Mouse (Mus musculus) embryonic stem cell, embryonic (primary cell): ENCODE measurements around the gene Eif4a3.

ENCODE experiments used
- CTCF ChIA-PET, 4 experiments: fragments of 300-600 bp in 2 of 4; fragments of 350-600 bp in 2 of 4; sonication (Branson Sonifier 250); formaldehyde crosslinking; loops; one replicate each; lab custom pipeline; 2022; ENCODE audit warnings: inconsistent platforms in 2 of 4; lab: Charles Lee
- POLR2A ChIA-PET, 4 experiments: fragments of 300-600 bp in 2 of 4; fragments of 350-600 bp in 2 of 4; sonication (Branson Sonifier 250); formaldehyde crosslinking; loops; one replicate each; lab custom pipeline; 2022; ENCODE audit warnings: antibody characterized with exemption in 4 of 4, inconsistent platforms in 1 of 4; lab: Charles Lee

The Eif4a3 gene

GRCm38 (mm10) chr11:119299391-119300245 lies at the start of gene Eif4a3:
TSS of gene Eif4a3 (minus strand) at chr11:119300089.
- POLR2A ChIA-PET = interaction anchor here (0.6 to 3.3 kb wide), 49 partner anchors 9 to 1050 kb away, joined by 3 to 10 read pairs (median 3); partner anchors contain the start of genes Gaa (in 2 of the 4), Baiap2 (in 1 of the 4), Cbx4 (in 1 of the 4) and Chmp6 (in 1 of the 4)
- CTCF ChIA-PET = interaction anchor here (0.6 to 2.0 kb wide), 9 partner anchors 23 to 610 kb away, joined by 3 to 10 read pairs (median 4); no protein-coding TSS in a partner anchor

- CTCF ChIA-PET = no interaction called here
- POLR2A ChIA-PET = interaction anchor here in 2 of 4 experiments (0.6 to 1.6 kb wide), 3 partner anchors 12 to 32 kb away, joined by 3 to 4 read pairs (median 3); no protein-coding TSS in a partner anchor
Measured at GRCm38 (mm10) chr11:119347125-119347524, 47.2 kb upstream of the Eif4a3 start.

DNA sequence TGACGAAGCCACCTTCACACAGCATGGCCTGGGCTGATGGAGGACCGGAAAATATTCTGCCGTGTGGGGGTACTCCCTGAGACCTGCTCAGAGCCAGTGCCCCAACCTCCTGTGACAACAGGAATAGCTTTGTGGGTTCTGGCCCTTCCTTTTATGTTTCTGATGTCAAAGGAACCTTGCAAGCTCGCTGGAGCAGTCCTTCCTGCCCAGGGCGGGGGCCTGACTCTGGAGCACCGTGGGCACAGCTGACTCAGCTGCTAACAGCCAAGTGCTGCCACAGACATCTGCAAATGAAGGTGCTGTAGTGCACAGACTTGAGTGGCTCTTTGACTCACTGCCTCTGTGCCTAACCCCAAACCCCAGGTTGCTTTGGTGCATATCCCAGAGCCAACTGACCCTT lies 45.0 kb upstream of the Eif4a3 start:
- POLR2A ChIA-PET = interaction anchor here in 2 of 4 experiments (1.5 to 2.1 kb wide), 2 partner anchors 10 to 11 kb away, joined by 7 read pairs; partner anchors contain the start of genes Sgsh (in 2 of the 2) and Slc26a11 (in 2 of the 2)
- CTCF ChIA-PET = interaction anchor here in 1 of 4 experiments (0.5 kb wide), 1 partner anchor 84 kb away, joined by 4 read pairs; no protein-coding TSS in a partner anchor

- ChIA-PET CTCF (interaction anchor here in 2 of 4 experiments (0.5 to 1.4 kb wide), 4 partner anchors 19 to 819 kb away, joined by 3 to 5 read pairs (median 3); no protein-coding TSS in a partner anchor), POLR2A (interaction anchor here in 2 of 4 experiments (1.5 to 2.1 kb wide), 2 partner anchors 11 to 12 kb away, joined by 7 read pairs; partner anchors contain the start of genes Sgsh (in 2 of the 2) and Slc26a11 (in 2 of the 2))
Measured at GRCm38 (mm10) chr11:119344178-119344577, 44.3 kb upstream of the Eif4a3 start.

GRCm38 (mm10) chr11:119339637-119340036 lies 39.7 kb upstream of the Eif4a3 start:
- ChIA-PET CTCF (interaction anchor here in 3 of 4 experiments (0.6 to 2.0 kb wide), 11 partner anchors 11 to 152 kb away, joined by 3 to 14 read pairs (median 4); partner anchors contain the start of gene Endov (in 1 of the 3)), POLR2A (interaction anchor here in 2 of 4 experiments (0.8 to 1.6 kb wide), 4 partner anchors 14 to 150 kb away, joined by 4 to 5 read pairs (median 4); no protein-coding TSS in a partner anchor)

DNA sequence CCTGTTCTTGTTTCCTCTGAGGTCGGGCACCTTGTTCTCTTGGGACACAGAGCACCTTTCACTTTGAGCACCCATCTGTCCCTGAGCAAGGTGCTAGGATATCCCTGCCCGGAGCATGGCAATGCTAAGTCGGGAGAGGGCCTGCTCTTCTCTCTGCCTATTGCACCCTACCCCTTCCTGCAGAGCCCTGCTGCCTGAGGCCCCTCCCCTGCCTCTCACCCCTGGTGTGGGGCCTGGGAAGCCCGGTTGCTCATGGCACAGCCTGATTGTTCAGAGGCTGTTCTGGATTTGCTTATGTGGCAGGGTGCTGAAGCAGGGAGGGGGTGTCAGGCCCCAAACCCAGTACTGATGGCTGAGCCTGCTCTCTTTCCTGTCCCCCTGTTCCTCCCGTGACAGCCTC lies 39.3 kb upstream of the Eif4a3 start:
- ChIA-PET CTCF (no interaction called here), POLR2A (no interaction called here)

GRCm38 (mm10) chr11:119338271-119339059 lies 38.6 kb upstream of the Eif4a3 start:
- CTCF ChIA-PET = no interaction called here
- POLR2A ChIA-PET = interaction anchor here in 2 of 4 experiments (0.6 to 1.0 kb wide), 2 partner anchors 39 to 1740 kb away, joined by 3 to 4 read pairs; partner anchors contain the start of gene Eif4a3 (in 1 of the 2)

GRCm38 (mm10) chr11:119331970-119332369 lies 32.1 kb upstream of the Eif4a3 start:
- ChIA-PET POLR2A (interaction anchor here in 2 of 4 experiments (0.6 to 1.3 kb wide), 4 partner anchors 10 to 72 kb away, joined by 3 to 6 read pairs (median 3); no protein-coding TSS in a partner anchor), CTCF (no interaction called here)

GRCm38 (mm10) chr11:119330592-119330991 lies 30.7 kb upstream of the Eif4a3 start:
- ChIA-PET POLR2A (interaction anchor here in 2 of 4 experiments (0.6 to 1.3 kb wide), 3 partner anchors 16 to 31 kb away, joined by 3 to 6 read pairs (median 3); no protein-coding TSS in a partner anchor), CTCF (interaction anchor here in 2 of 4 experiments (0.5 to 0.9 kb wide), 3 partner anchors 33 to 139 kb away, joined by 3 to 4 read pairs (median 3); no protein-coding TSS in a partner anchor)

DNA sequence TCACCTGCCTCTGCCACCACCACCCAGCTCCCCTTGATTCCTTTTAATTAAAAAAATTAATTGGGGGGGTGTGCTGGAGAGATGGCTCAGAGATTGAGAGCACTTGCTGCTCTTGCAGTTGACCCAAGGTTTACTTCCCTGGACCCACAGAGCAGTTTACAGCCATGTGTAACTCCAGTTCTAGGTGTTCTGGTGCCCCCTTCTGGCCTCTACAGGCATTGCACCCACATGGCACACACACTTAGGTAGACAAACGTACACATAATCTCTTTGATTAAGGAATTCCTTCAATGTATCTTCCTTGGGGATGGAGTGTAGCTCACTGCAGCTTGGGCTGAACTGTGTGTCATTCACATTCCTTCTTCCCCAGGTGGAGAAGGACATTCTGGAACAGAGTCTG lies 25.2 kb upstream of the Eif4a3 start:
- ChIA-PET CTCF (interaction anchor here (0.5 to 2.8 kb wide), 13 partner anchors 12 to 1596 kb away, joined by 3 to 9 read pairs (median 4); partner anchors contain the start of genes Sgsh (in 2 of the 4), Slc26a11 (in 2 of the 4) and Gaa (in 1 of the 4)), POLR2A (interaction anchor here in 2 of 4 experiments (1.0 to 1.5 kb wide), 3 partner anchors 11 to 19 kb away, joined by 3 to 4 read pairs (median 3); no protein-coding TSS in a partner anchor)

GRCm38 (mm10) chr11:119322521-119322920 lies 22.6 kb upstream of the Eif4a3 start:
- POLR2A ChIA-PET = interaction anchor here in 3 of 4 experiments (0.5 to 2.2 kb wide), 6 partner anchors 8 to 152 kb away, joined by 3 to 11 read pairs (median 4); no protein-coding TSS in a partner anchor
- CTCF ChIA-PET = interaction anchor here in 1 of 4 experiments (0.9 to 1.3 kb wide), 2 partner anchors 9 to 10 kb away, joined by 3 to 4 read pairs; no protein-coding TSS in a partner anchor

DNA sequence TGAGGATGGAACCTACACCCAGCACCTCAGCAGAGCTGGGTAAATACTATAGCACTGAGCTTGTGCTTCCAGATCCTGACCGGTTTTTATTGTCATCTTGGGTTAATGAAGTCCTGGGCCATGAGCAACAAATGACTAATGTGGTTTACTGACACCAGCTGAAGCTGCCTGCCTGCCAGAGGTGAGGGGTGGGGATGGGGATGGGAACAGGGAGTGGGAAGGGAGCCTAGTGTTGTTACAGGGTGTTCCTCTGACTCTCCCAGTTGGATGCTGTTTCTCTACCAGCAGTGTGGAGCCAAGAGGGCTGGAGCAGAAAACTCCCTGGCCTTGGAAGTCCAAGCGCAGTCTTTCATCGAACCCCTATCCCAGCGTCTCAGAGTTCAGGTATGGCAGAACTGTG lies 16.8 kb upstream of the Eif4a3 start:
- ChIA-PET POLR2A (interaction anchor here in 3 of 4 experiments (0.6 to 1.8 kb wide), 8 partner anchors 8 to 85 kb away, joined by 3 to 5 read pairs (median 3); partner anchors contain the start of gene Eif4a3 (in 1 of the 3)), CTCF (interaction anchor here in 2 of 4 experiments (0.7 to 1.6 kb wide), 3 partner anchors 10 to 119 kb away, joined by 3 to 4 read pairs (median 3); no protein-coding TSS in a partner anchor)

GRCm38 (mm10) chr11:119314252-119314936 lies 14.5 kb upstream of the Eif4a3 start:
- ChIA-PET CTCF (interaction anchor here (0.7 to 1.6 kb wide), 6 partner anchors 9 to 177 kb away, joined by 3 to 5 read pairs (median 4); partner anchors contain the start of gene Endov (in 1 of the 4)), POLR2A (interaction anchor here (0.5 to 4.3 kb wide), 21 partner anchors 8 to 628 kb away, joined by 3 to 26 read pairs (median 3); partner anchors contain the start of genes Baiap2 (in 1 of the 4), Eif4a3 (in 1 of the 4) and Rnf213 (in 1 of the 4))

DNA sequence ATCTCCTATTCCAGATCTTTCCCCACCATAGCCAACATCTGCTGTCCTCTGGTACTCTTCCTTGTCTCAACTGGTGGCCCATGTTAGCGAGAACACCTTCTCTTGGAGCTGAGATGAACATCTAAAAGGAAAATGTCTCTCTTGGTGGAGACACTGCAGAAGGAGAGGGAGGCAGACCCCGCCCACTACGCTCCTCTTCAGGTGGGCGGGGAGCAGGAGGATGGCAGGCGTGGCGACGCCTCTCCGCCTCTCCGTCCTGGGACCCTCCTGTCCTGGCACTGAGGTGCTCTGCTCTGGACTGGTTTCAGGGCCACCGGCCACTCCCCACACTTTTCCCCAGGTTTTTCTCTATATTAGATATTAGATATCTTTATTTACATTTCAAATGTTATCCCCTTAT lies 10.7 kb upstream of the Eif4a3 start:
- ChIA-PET POLR2A (interaction anchor here in 2 of 4 experiments (1.4 to 2.7 kb wide), 2 partner anchors 11 to 146 kb away, joined by 3 to 9 read pairs; partner anchors contain the start of gene Eif4a3 (in 1 of the 2)), CTCF (interaction anchor here in 1 of 4 experiments (0.9 kb wide), 1 partner anchor 620 kb away, joined by 3 read pairs; no protein-coding TSS in a partner anchor)

- ChIA-PET CTCF (no interaction called here), POLR2A (interaction anchor here in 2 of 4 experiments (0.7 to 1.6 kb wide), 2 partner anchors 10 to 90 kb away, joined by 3 to 4 read pairs; no protein-coding TSS in a partner anchor)
Measured at GRCm38 (mm10) chr11:119307916-119308315, 8.0 kb upstream of the Eif4a3 start.

GRCm38 (mm10) chr11:119307658-119307867 lies 7.7 kb upstream of the Eif4a3 start, which contains the start of gene Card14:
TSS of gene Card14 (plus strand) at chr11:119307768.
- POLR2A ChIA-PET = interaction anchor here in 2 of 4 experiments (0.7 to 1.6 kb wide), 2 partner anchors 10 to 91 kb away, joined by 3 to 4 read pairs; no protein-coding TSS in a partner anchor
- CTCF ChIA-PET = no interaction called here
